Mouse (Mus musculus) neural tube, embryonic 11.5 days (tissue): ENCODE data around the gene Exd1. TPM values are rescaled to one million over a fixed set of nuclear protein-coding genes. Genes with fewer than 3 reads are reported as not detected.

ENCODE experiments used
- polyA plus RNA-seq: library from polyadenylated mRNA; unstranded; fragments of >200 nt; fragmentation: Nextera tagmentation; extraction: Ambion mirVana; gene quantifications from 2 replicates; pipeline ENCODE4 v1.2.1, GENCODE M21; 2014

The Exd1 gene
- polyA plus RNA-seq, 1 experiment from 2014 or later = 0.57 TPM

Other genes with a start within 250 kb of the Exd1 start
- 3.1 and 3.8 TPM in 2 replicates for gene Dll4, start 221.8 kb downstream of the Exd1 start, polyA plus RNA-seq
- 0.95 and 1.3 TPM in 2 replicates for gene Chac1, start 196.4 kb downstream of the Exd1 start, polyA plus RNA-seq
- 4.5 and 4.6 TPM in 2 replicates for gene Ino80, start 69.9 kb downstream of the Exd1 start, polyA plus RNA-seq
- gene Chp1, start 70 bp upstream of the Exd1 start, polyA plus RNA-seq = 69.4 and 72.8 TPM in 2 replicates
- 72.3 and 76.5 TPM in 2 replicates for gene Nusap1, start 70.7 kb upstream of the Exd1 start, polyA plus RNA-seq
- gene Oip5, start 70.8 kb upstream of the Exd1 start, polyA plus RNA-seq = 25.9 and 26.8 TPM in 2 replicates
- 38.7 and 39.8 TPM in 2 replicates for gene Ndufaf1, start 115.2 kb upstream of the Exd1 start, polyA plus RNA-seq
- 31.9 and 35.0 TPM in 2 replicates for gene Rtf1, start 127.4 kb upstream of the Exd1 start, polyA plus RNA-seq
- gene Itpka, start 194.7 kb upstream of the Exd1 start, polyA plus RNA-seq = 0.78 and 1.1 TPM in 2 replicates
- gene Ltk, start 212.8 kb upstream of the Exd1 start, polyA plus RNA-seq = 0.13 TPM in 1 of 2 replicates, not detected in the other
- 23.5 and 26.6 TPM in 2 replicates for gene Rpap1, start 239.9 kb upstream of the Exd1 start, polyA plus RNA-seq